Mouse (Mus musculus) lung, adult 2 months (tissue): ENCODE results near the gene Fam89b.

Experiments used
- CTCF ChIP-seq: fragments of 200-500 bp; IDR thresholded peaks from 2 replicates; pipeline ENCODE4 v1.5.1; 2011; ENCODE audit warnings: mild to moderate bottlenecking, low read length, control low read depth; ENCODE audit not compliant: insufficient read depth
- POLR2A ChIP-seq: fragments of 200-500 bp; IDR thresholded peaks from 2 replicates; pipeline ENCODE4 v1.6.1; 2011; ENCODE audit warnings: low read depth, mild to moderate bottlenecking, control low read depth, low read length, borderline replicate concordance; ENCODE audit errors: extremely low read depth

DNA sequence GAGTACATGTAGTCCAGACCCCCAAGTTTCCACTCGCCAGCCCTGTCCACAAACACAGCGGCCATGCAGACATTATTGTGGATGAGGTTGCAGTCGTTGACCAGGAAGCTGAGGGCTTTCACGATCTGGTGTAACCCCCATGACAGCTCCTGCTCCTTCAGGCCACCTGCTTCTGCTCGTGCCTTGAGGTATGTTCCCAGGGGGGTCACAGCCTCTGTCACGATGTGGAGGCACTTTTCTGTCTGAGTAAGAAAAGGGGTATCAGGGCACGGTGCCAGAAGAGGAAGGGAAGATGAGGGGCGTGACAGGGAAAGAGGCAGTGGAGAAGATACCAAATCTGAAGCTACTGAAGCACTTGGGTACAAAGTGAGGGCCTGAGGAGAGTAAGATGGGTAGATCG, 40.9 kb upstream of the Fam89b start:
- TF ChIP-seq POLR2A (no peak), CTCF (no peak)
